Mouse (Mus musculus) telencephalon, adult 2 months (tissue): ENCODE data around the gene Wfdc16.
"Not testable (repeated sequence)": the region's sequence is repeated elsewhere in the genome, so short reads cannot be mapped to it uniquely, and the experiment has no call there.

Source experiments
- DNase-seq: peaks from one replicate; pipeline ENCODE4 v3.0.0-alpha.2; 2011; ENCODE audit warnings: low read depth, low spot score

Wfdc16 gene

GRCm38 (mm10) chr2:164603482-164603881 is 35.1 kb downstream of the Wfdc16 start:
- no peak for DNase-seq

GRCm38 (mm10) chr2:164600179-164600578 is 38.4 kb downstream of the Wfdc16 start:
- no peak for DNase-seq

GRCm38 (mm10) chr2:164593494-164593893 is 45.1 kb downstream of the Wfdc16 start, which contains the start of gene Eppin:
TSS of gene Eppin (minus strand) at chr2:164593594.
- DNase-seq: no peak

GRCm38 (mm10) chr2:164592014-164592413 is 46.6 kb downstream of the Wfdc16 start:
- DNase-seq: peak; percentile 13

GRCm38 (mm10) chr2:164585025-164585725 is 53.4 kb downstream of the Wfdc16 start, which contains the start of gene Wfdc6a:
TSS of gene Wfdc6a (minus strand) at chr2:164585447.
- not testable (repeated sequence) for DNase-seq
